Mouse (Mus musculus): Measurements from ENCODE around the gene Vezt.

GRCm38 (mm10) chr10:93912917-93913316 lies 122.7 kb downstream of the Vezt start:
- TF ChIP-seq ZNF384 (IDR thresholded peaks at IDR 0.05; ENCODE audit: low read depth, low read length) (no peak), CHD2 (IDR thresholded peaks at IDR 0.05; ENCODE audit: low read depth, low read length) (no peak)
